ENCODE assay signal across 9 mouse cellular contexts in genomic region chr11:84073816-84074764, GRCm38 (mm10). TPM values are rescaled to one million over a fixed set of nuclear protein-coding genes. Genes with fewer than 3 reads are reported as not detected.
DNase-seq lines count a peak whose midpoint lies in the region; ATAC-seq and TF ChIP-seq lines count a peak whose summit lies in the region.
"Had no signal": no experiment of that assay in that cellular context is flagged by ENCODE, and none has a peak within 500 bp of the region (broad histone marks: within the 10 kb centered on the region; RNA-seq: fewer than 3 reads in every experiment).

No protein-coding gene starts in this region.

- ATAC-seq in liver, postnatal 0 days: peak; percentile 45
- ATAC-seq in lung, embryonic 14.5 days (ENCODE audit: insufficient read depth): no peak
- ATAC-seq in forebrain, embryonic 12.5 days (ENCODE audit: low FRiP score): no peak
- ATAC-seq in intestine, postnatal 0 days: no peak

- no peak overlapping the region for H3K27ac ChIP-seq in liver, postnatal 0 days (ENCODE audit: low read depth)
- no peak overlapping the region; the same call in 1 of the 2 replicates for H3K27ac ChIP-seq in lung, embryonic 14.5 days (ENCODE audit: low read depth)
- H3K27ac ChIP-seq in forebrain, embryonic 12.5 days: no peak overlapping the region
- no peak overlapping the region for H3K27ac ChIP-seq in intestine, postnatal 0 days (ENCODE audit: low read depth, low read length)
- H3K27ac ChIP-seq: macrophage had no signal

- H3K36me3 ChIP-seq in liver, postnatal 0 days (replicated peaks; ENCODE audit: insufficient read depth, low read length): peaks cover 3% of the 10 kb centered on the region; the same call in 1 of the 2 replicates
- H3K36me3 ChIP-seq in lung, embryonic 14.5 days (ENCODE audit: insufficient read depth): peaks cover 10% of the 10 kb centered on the region; the same call in 1 of the 2 replicates
- peaks cover 9% of the 10 kb centered on the region; the same call in 1 of the 2 replicates for H3K36me3 ChIP-seq in forebrain, embryonic 12.5 days (replicated peaks)
- peaks cover 10% of the 10 kb centered on the region; the same call in 1 of the 2 replicates for H3K36me3 ChIP-seq in intestine, postnatal 0 days (ENCODE audit: control insufficient read depth, insufficient read depth)

- TF ChIP-seq EP300 in liver, postnatal 0 days (IDR thresholded peaks at IDR 0.05; ENCODE audit: low read depth): no peak

- H3K4me1 ChIP-seq in liver, postnatal 0 days (ENCODE audit: insufficient read depth): peaks cover 5% of the 10 kb centered on the region
- peaks cover 15% of the 10 kb centered on the region; the same call in 1 of the 2 replicates for H3K4me1 ChIP-seq in lung, embryonic 14.5 days (ENCODE audit: insufficient read depth)
- H3K4me1 ChIP-seq in forebrain, embryonic 12.5 days: peaks cover 7% of the 10 kb centered on the region
- no peaks in the 10 kb centered on the region; the same call in 1 of the 2 replicates for H3K4me1 ChIP-seq in intestine, postnatal 0 days (replicated peaks; ENCODE audit: control insufficient read depth, insufficient read depth, low read length)

- no peak for TF ChIP-seq CTCF in liver, postnatal 0 days (IDR thresholded peaks at IDR 0.05; ENCODE audit: low read depth)
- no peak for TF ChIP-seq CTCF in lung, embryonic 14.5 days (IDR thresholded peaks at IDR 0.05; ENCODE audit: low read depth)
- no peak for TF ChIP-seq CTCF in intestine, postnatal 0 days (IDR thresholded peaks at IDR 0.05; ENCODE audit: low read depth)

- H3K4me2 ChIP-seq in liver, postnatal 0 days (ENCODE audit: low read depth, low read length): no peak overlapping the region
- H3K4me2 ChIP-seq in lung, embryonic 14.5 days: no peak overlapping the region
- H3K4me2 ChIP-seq in forebrain, embryonic 12.5 days: no peak overlapping the region
- H3K4me2 ChIP-seq in intestine, postnatal 0 days (replicated peaks; ENCODE audit: low read depth): no peak overlapping the region

- 63% methylated on average over 7 of the region's 7 CpGs for WGBS in liver, postnatal 0 days (ENCODE audit: insufficient replicate concordance)
- 49% methylated on average over 7 of the region's 7 CpGs for WGBS in lung, embryonic 14.5 days
- WGBS in forebrain, embryonic 12.5 days: 88% methylated on average over 7 of the region's 7 CpGs
- 37% methylated on average over 7 of the region's 7 CpGs for WGBS in intestine, postnatal 0 days

- no peak for DNase-seq in liver, postnatal 0 days
- DNase-seq in liver: no peak
- peak; percentile 60 for DNase-seq in kidney, adult 18-20 months
- DNase-seq in lung, embryonic 14.5 days: peak; percentile 69
- no peak for DNase-seq in neural tube, embryonic 10.5 days (ENCODE audit: extremely low spot score, low spot score)
- DNase-seq: thymus, postnatal 36 days had no signal

- peaks cover 1% of the 10 kb centered on the region; the same call in 1 of the 2 replicates for H3K27me3 ChIP-seq in liver, postnatal 0 days (ENCODE audit: insufficient read depth, low read length)
- peaks cover 11% of the 10 kb centered on the region; the same call in 1 of the 2 replicates for H3K27me3 ChIP-seq in lung, embryonic 14.5 days (ENCODE audit: insufficient read depth, low read length)
- H3K27me3 ChIP-seq in forebrain, embryonic 12.5 days: peaks cover 10% of the 10 kb centered on the region
- H3K27me3 ChIP-seq in intestine, postnatal 0 days (replicated peaks; ENCODE audit: control insufficient read depth, insufficient read depth, low read length): no peaks in the 10 kb centered on the region

- no peak overlapping the region for H3K9ac ChIP-seq in liver, postnatal 0 days (replicated peaks)
- no peak overlapping the region for H3K9ac ChIP-seq in lung, embryonic 14.5 days
- no peak overlapping the region for H3K9ac ChIP-seq in forebrain, embryonic 12.5 days
- no peak overlapping the region for H3K9ac ChIP-seq in intestine, postnatal 0 days (ENCODE audit: low read depth, low read length)

- no peaks in the 10 kb centered on the region for H3K9me3 ChIP-seq in liver, postnatal 0 days (ENCODE audit: low read length)
- no peaks in the 10 kb centered on the region for H3K9me3 ChIP-seq in lung, embryonic 14.5 days (ENCODE audit: low read depth, low read length)
- H3K9me3 ChIP-seq in forebrain, embryonic 12.5 days: no peaks in the 10 kb centered on the region
- H3K9me3 ChIP-seq in intestine, postnatal 0 days (ENCODE audit: control insufficient read depth): no peaks in the 10 kb centered on the region

- H3K4me3 ChIP-seq in liver, postnatal 0 days (ENCODE audit: low read depth, low read length): no peak overlapping the region
- no peak overlapping the region for H3K4me3 ChIP-seq in lung, embryonic 14.5 days (ENCODE audit: low read depth, low read length)
- no peak overlapping the region for H3K4me3 ChIP-seq in forebrain, embryonic 12.5 days (replicated peaks)
- no peak overlapping the region for H3K4me3 ChIP-seq in intestine, postnatal 0 days (ENCODE audit: low read depth, low read length)

RNA-seq across cellular contexts. Expression of gene Dusp14, which starts 5.0 kb away (rescaled TPM):
- 1.7 and 1.8 TPM in 2 replicates for polyA plus RNA-seq in liver, postnatal 0 days (2015; fragmentation: Nextera tagmentation; extraction: Ambion mirVana)
- 15.7 and 17.7 TPM in 2 replicates for polyA plus RNA-seq in lung, embryonic 14.5 days (2014; fragmentation: Nextera tagmentation; extraction: Ambion mirVana)
- 19.9 and 20.6 TPM in 2 replicates for polyA plus RNA-seq in forebrain, embryonic 12.5 days (2016; fragmentation: Nextera tagmentation; extraction: Ambion mirVana)
- polyA plus RNA-seq in intestine, postnatal 0 days (2015; fragmentation: Nextera tagmentation; extraction: Ambion mirVana): 27.6 and 28.0 TPM in 2 replicates

RNA-seq across cellular contexts. Expression of gene Tada2a, which starts 55.3 kb away (rescaled TPM):
- polyA plus RNA-seq in liver, postnatal 0 days (2015; fragmentation: Nextera tagmentation; extraction: Ambion mirVana): 5.7 and 6.1 TPM in 2 replicates
- 35.6 and 36.0 TPM in 2 replicates for polyA plus RNA-seq in lung, embryonic 14.5 days (2014; fragmentation: Nextera tagmentation; extraction: Ambion mirVana)
- polyA plus RNA-seq in forebrain, embryonic 12.5 days (2016; fragmentation: Nextera tagmentation; extraction: Ambion mirVana): 36.9 and 37.4 TPM in 2 replicates
- polyA plus RNA-seq in intestine, postnatal 0 days (2015; fragmentation: Nextera tagmentation; extraction: Ambion mirVana): 8.3 and 9.8 TPM in 2 replicates

RNA-seq across cellular contexts. Expression of gene Acaca, which starts 55.4 kb away (rescaled TPM):
- 2.0 TPM in 2 replicates for polyA plus RNA-seq in liver, postnatal 0 days (2015; fragmentation: Nextera tagmentation; extraction: Ambion mirVana)
- 20.5 and 21.2 TPM in 2 replicates for polyA plus RNA-seq in lung, embryonic 14.5 days (2014; fragmentation: Nextera tagmentation; extraction: Ambion mirVana)
- 35.6 and 38.6 TPM in 2 replicates for polyA plus RNA-seq in forebrain, embryonic 12.5 days (2016; fragmentation: Nextera tagmentation; extraction: Ambion mirVana)
- polyA plus RNA-seq in intestine, postnatal 0 days (2015; fragmentation: Nextera tagmentation; extraction: Ambion mirVana): 2.5 and 3.1 TPM in 2 replicates

Comparison
In these comparisons a context has a peak if more than half of its experiments do, and no peak if none do; other contexts are left out.
1. DNase-seq: peak in kidney, adult 18-20 months (single experiment) and lung, embryonic 14.5 days (single experiment); none in liver, postnatal 0 days (single experiment), liver (single experiment) and neural tube, embryonic 10.5 days (single experiment).